Mouse (Mus musculus) megakaryocyte, embryonic 14.5 days (primary cell): ENCODE measurements around the gene Nhlrc1.

ENCODE experiments used
- FLI1 ChIP-seq: IDR thresholded peaks from 2 replicates; pipeline ENCODE4 v1.6.1; 2012; ENCODE audit warnings: low read length, inconsistent platforms, mixed read lengths
- GATA1 ChIP-seq: IDR thresholded peaks from 3 replicates; pipeline ENCODE4 v1.6.1; 2012; ENCODE audit warnings: mixed read lengths, low read length, inconsistent platforms, borderline replicate concordance

DNA sequence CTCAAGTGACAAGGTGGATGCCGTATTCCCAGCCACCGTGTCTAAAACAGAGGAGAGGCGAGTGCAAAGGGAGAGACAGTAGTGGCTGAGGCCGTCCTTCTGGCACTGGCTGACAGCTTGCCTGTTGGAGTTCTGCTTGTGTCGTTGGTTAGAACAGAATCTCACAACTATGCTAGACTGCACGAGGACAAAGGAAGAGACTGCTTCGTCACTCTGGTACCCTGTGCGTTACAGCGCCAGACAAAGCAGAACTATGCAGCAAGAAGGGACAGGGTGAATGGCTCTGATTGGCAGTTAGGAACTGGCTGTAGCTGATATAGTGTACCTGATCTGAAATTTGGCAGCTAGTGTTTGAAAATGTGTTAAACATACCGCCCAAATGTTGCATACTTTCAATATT lies 39.3 kb upstream of the Nhlrc1 start:
- no peak for TF ChIP-seq GATA1
- TF ChIP-seq FLI1 = no peak
